In genomic region chr4:87829426-87830063, GRCm38 (mm10) we compare ENCODE assay signal across 18 mouse cellular contexts.
A peak's percentile ranks its signal among the peaks of the same experiment; 100 is the strongest.
DNase-seq lines count a peak whose midpoint lies in the region; ATAC-seq and TF ChIP-seq lines count a peak whose summit lies in the region.
"Had no signal": no experiment of that assay in that cellular context is flagged by ENCODE, and none has a peak within 500 bp of the region (broad histone marks: within the 10 kb centered on the region; RNA-seq: fewer than 3 reads in every experiment).

No protein-coding gene starts in this region.

- no peaks in the 10 kb centered on the region for H3K36me3 ChIP-seq in liver, embryonic 12.5 days
- H3K36me3 ChIP-seq in liver, embryonic 16.5 days (ENCODE audit: control insufficient read depth, insufficient read depth): no peaks in the 10 kb centered on the region
- H3K36me3 ChIP-seq in heart, adult 2 months (ENCODE audit: control insufficient read depth, insufficient read depth, low read length): no peaks in the 10 kb centered on the region
- no peaks in the 10 kb centered on the region for H3K36me3 ChIP-seq in hindbrain, embryonic 14.5 days (replicated peaks; ENCODE audit: control insufficient read depth, insufficient read depth)
- H3K36me3 ChIP-seq: embryonic facial prominence, embryonic 12.5 days; forebrain, embryonic 15.5 days; heart, embryonic 15.5 days; intestine, embryonic 15.5 days had no signal

- TF ChIP-seq EP300 in heart, adult 2 months (IDR thresholded peaks at IDR 0.05; ENCODE audit: insufficient read depth, low read depth, low read length): no peak

- H3K4me3 ChIP-seq in liver, embryonic 12.5 days: no peak overlapping the region
- no peak overlapping the region for H3K4me3 ChIP-seq in liver, embryonic 16.5 days (ENCODE audit: low read depth, low read length)
- H3K4me3 ChIP-seq in heart, adult 2 months: no peak overlapping the region
- H3K4me3 ChIP-seq in hindbrain, embryonic 14.5 days (replicated peaks; ENCODE audit: low read length): no peak overlapping the region
- H3K4me3 ChIP-seq: embryonic facial prominence, embryonic 12.5 days; forebrain, embryonic 15.5 days; heart, embryonic 15.5 days; intestine, embryonic 15.5 days had no signal

- H3K79me2 ChIP-seq in heart, adult 2 months (replicated peaks; ENCODE audit: control insufficient read depth, insufficient read depth, low read length): no peaks in the 10 kb centered on the region

- peak; percentile 22; the same call in 1 of the 2 replicates for ATAC-seq in common myeloid progenitor, adult 5-6 weeks (replicated peaks; ENCODE audit: low read depth, poor library complexity, severe bottlenecking)
- ATAC-seq in liver, embryonic 12.5 days: peak; percentile 70
- ATAC-seq in liver, embryonic 16.5 days (ENCODE audit: low read depth): peak; percentile 45; the same call in 1 of the 2 replicates
- no peak for ATAC-seq in hindbrain, embryonic 14.5 days (ENCODE audit: low FRiP score)
- ATAC-seq: forebrain, embryonic 15.5 days; hindbrain, embryonic 16.5 days; intestine, embryonic 15.5 days had no signal

- peaks cover 24% of the 10 kb centered on the region for H3K4me1 ChIP-seq in liver, embryonic 12.5 days
- H3K4me1 ChIP-seq in liver, embryonic 16.5 days (ENCODE audit: control insufficient read depth, low read depth, low read length): peaks cover 8% of the 10 kb centered on the region
- H3K4me1 ChIP-seq in heart, adult 2 months (ENCODE audit: control insufficient read depth, insufficient read depth, low read length): no peaks in the 10 kb centered on the region
- peaks cover 10% of the 10 kb centered on the region for H3K4me1 ChIP-seq in hindbrain, embryonic 14.5 days (replicated peaks; ENCODE audit: control insufficient read depth, insufficient read depth, low read length)
- H3K4me1 ChIP-seq: heart, embryonic 15.5 days had no signal

- no peaks in the 10 kb centered on the region for H3K9me3 ChIP-seq in liver, embryonic 12.5 days (replicated peaks)
- H3K9me3 ChIP-seq in liver, embryonic 16.5 days (replicated peaks; ENCODE audit: control insufficient read depth, low read length): no peaks in the 10 kb centered on the region
- H3K9me3 ChIP-seq in hindbrain, embryonic 14.5 days (ENCODE audit: control insufficient read depth, low read length): no peaks in the 10 kb centered on the region
- H3K9me3 ChIP-seq: embryonic facial prominence, embryonic 12.5 days; forebrain, embryonic 15.5 days; heart, embryonic 15.5 days; intestine, embryonic 15.5 days had no signal

- no peak for TF ChIP-seq CTCF in heart, adult 2 months (IDR thresholded peaks at IDR 0.05)

- intact Hi-C loops in heart, adult 2 months (cut with DNase I): no loop called here

- H3K27me3 ChIP-seq in liver, embryonic 12.5 days (replicated peaks): no peaks in the 10 kb centered on the region
- no peaks in the 10 kb centered on the region for H3K27me3 ChIP-seq in liver, embryonic 16.5 days (ENCODE audit: control insufficient read depth, insufficient read depth, low read depth, low read length)
- no peaks in the 10 kb centered on the region for H3K27me3 ChIP-seq in heart, adult 2 months (ENCODE audit: control insufficient read depth, insufficient read depth, low read length)
- H3K27me3 ChIP-seq in hindbrain, embryonic 14.5 days (ENCODE audit: control insufficient read depth, insufficient read depth, low read length): no peaks in the 10 kb centered on the region
- H3K27me3 ChIP-seq: embryonic facial prominence, embryonic 12.5 days; forebrain, embryonic 15.5 days; heart, embryonic 15.5 days; intestine, embryonic 15.5 days had no signal

- DNase-seq in kidney, postnatal 4 days: no peak
- DNase-seq in urinary bladder, adult 18-20 months (ENCODE audit: low spot score in 2 of 2): no peak
- no peak for DNase-seq in heart, adult 2 months
- DNase-seq in hindbrain, embryonic 14.5 days (ENCODE audit: low spot score): no peak
- DNase-seq: adrenal gland, postnatal 10 days; cerebellum, adult 18-20 months; cerebellum, postnatal 10 days; heart, adult 18-20 months; heart, postnatal 14 days had no signal

- no peak overlapping the region for H3K27ac ChIP-seq in liver, embryonic 12.5 days
- no peak overlapping the region for H3K27ac ChIP-seq in liver, embryonic 16.5 days (ENCODE audit: low read length)
- no peak overlapping the region for H3K27ac ChIP-seq in heart, adult 2 months
- H3K27ac ChIP-seq in hindbrain, embryonic 14.5 days: no peak overlapping the region
- H3K27ac ChIP-seq: embryonic facial prominence, embryonic 12.5 days; forebrain, embryonic 15.5 days; heart, embryonic 15.5 days; intestine, embryonic 15.5 days had no signal

- no peak for TF ChIP-seq POLR2A in heart, adult 2 months (IDR thresholded peaks at IDR 0.05; ENCODE audit: insufficient read depth, low read depth, low read length)

- 45% methylated on average over 5 of the region's 5 CpGs for WGBS in liver, embryonic 12.5 days (ENCODE audit: insufficient replicate concordance)
- 41% methylated on average over 5 of the region's 5 CpGs for WGBS in liver, embryonic 16.5 days (ENCODE audit: insufficient replicate concordance)
- WGBS in heart, adult 2 months: 86% methylated on average over 5 of the region's 5 CpGs
- 93% methylated on average over 5 of the region's 5 CpGs for WGBS in hindbrain, embryonic 14.5 days

- no peak overlapping the region for H3K4me2 ChIP-seq in liver, embryonic 12.5 days
- H3K4me2 ChIP-seq in liver, embryonic 16.5 days (ENCODE audit: low read depth, low read length): no peak overlapping the region
- no peak overlapping the region for H3K4me2 ChIP-seq in hindbrain, embryonic 14.5 days (replicated peaks)
- H3K4me2 ChIP-seq: embryonic facial prominence, embryonic 12.5 days; forebrain, embryonic 15.5 days; heart, embryonic 11.5 days; heart, embryonic 15.5 days; intestine, embryonic 15.5 days had no signal

- no peak overlapping the region for H3K9ac ChIP-seq in liver, embryonic 12.5 days
- H3K9ac ChIP-seq in liver, embryonic 16.5 days (ENCODE audit: low read depth, low read length): no peak overlapping the region
- H3K9ac ChIP-seq in heart, adult 2 months (ENCODE audit: low read depth, low read length): no peak overlapping the region
- no peak overlapping the region for H3K9ac ChIP-seq in hindbrain, embryonic 14.5 days
- H3K9ac ChIP-seq: embryonic facial prominence, embryonic 12.5 days; forebrain, embryonic 15.5 days; heart, embryonic 15.5 days; intestine, embryonic 15.5 days had no signal
